Mouse (Mus musculus) cerebellum, adult 11-12 months (tissue): ENCODE results near the gene Gm49661.
A peak's percentile ranks its signal among the peaks of the same experiment; 100 is the strongest.

Experiments
- DNase-seq: peaks from one replicate; pipeline ENCODE4 v3.0.0; 2022

The Gm49661 gene

GRCm38 (mm10) chr8:84969241-84970134 lies at the start of gene Gm49661, which contains the start of the genes Prdx2 and Rnaseh2a:
Gm49661 (minus strand) TSS chr8:84969433.
Prdx2 (plus strand) TSS chr8:84969587.
Rnaseh2a (minus strand) TSS chr8:84969767.
- peak; percentile 76 for DNase-seq

GRCm38 (mm10) chr8:85017209-85017608 lies 48.0 kb upstream of the Gm49661 start:
- DNase-seq, result no peak

GRCm38 (mm10) chr8:85016724-85017123 lies 47.5 kb upstream of the Gm49661 start:
- DNase-seq, result no peak

GRCm38 (mm10) chr8:85014431-85014830 lies 45.2 kb upstream of the Gm49661 start, which contains the start of gene Best2:
Best2 (minus strand) TSS chr8:85014531.
- no peak for DNase-seq

GRCm38 (mm10) chr8:85013230-85013840 lies 44.1 kb upstream of the Gm49661 start:
- DNase-seq, result peak; percentile 73

GRCm38 (mm10) chr8:85011242-85011641 lies 42.0 kb upstream of the Gm49661 start:
- DNase-seq, result no peak

- DNase-seq, result no peak
Observed at GRCm38 (mm10) chr8:85007686-85008085, 38.5 kb upstream of the Gm49661 start.

GRCm38 (mm10) chr8:84997649-84998295 lies 28.5 kb upstream of the Gm49661 start:
- DNase-seq, result peak; percentile 94

- peak; percentile 22 for DNase-seq
Observed at GRCm38 (mm10) chr8:84996978-84997377, 27.7 kb upstream of the Gm49661 start.

GRCm38 (mm10) chr8:84995680-84996079 lies 26.4 kb upstream of the Gm49661 start:
- DNase-seq, result peak; percentile 38

- DNase-seq, result peak; percentile 30
Observed at GRCm38 (mm10) chr8:84994375-84994774, 25.1 kb upstream of the Gm49661 start.

- peak; percentile 89 for DNase-seq
Observed at GRCm38 (mm10) chr8:84990836-84991235, 21.6 kb upstream of the Gm49661 start.

GRCm38 (mm10) chr8:84990349-84990748 lies 21.1 kb upstream of the Gm49661 start, which contains the start of gene Hook2:
Hook2 (plus strand) TSS chr8:84990603.
- DNase-seq, result peak; percentile 96

- peak; percentile 88 for DNase-seq
Observed at GRCm38 (mm10) chr8:84989810-84990209, 20.6 kb upstream of the Gm49661 start.

- peak; percentile 76 for DNase-seq
Observed at GRCm38 (mm10) chr8:84989311-84989731, 20.1 kb upstream of the Gm49661 start.

- DNase-seq, result peak; percentile 60
Observed at GRCm38 (mm10) chr8:84987903-84988302, 18.7 kb upstream of the Gm49661 start.

- no peak for DNase-seq
Observed at GRCm38 (mm10) chr8:84987388-84987787, 18.2 kb upstream of the Gm49661 start.

- no peak for DNase-seq
Observed at GRCm38 (mm10) chr8:84986379-84986945, 17.2 kb upstream of the Gm49661 start.

- DNase-seq, result peak; percentile 94
Observed at GRCm38 (mm10) chr8:84985684-84986378, 16.6 kb upstream of the Gm49661 start.

GRCm38 (mm10) chr8:84985049-84985683 lies 15.9 kb upstream of the Gm49661 start:
- DNase-seq, result no peak

GRCm38 (mm10) chr8:84984294-84985048 lies 15.2 kb upstream of the Gm49661 start:
- DNase-seq, result peak; percentile 67
